Mouse (Mus musculus): ENCODE data around the gene Prrg1. TPM values are rescaled to one million over a fixed set of nuclear protein-coding genes. Genes with fewer than 3 reads are reported as not detected.
"Not testable (repeated sequence)": the region's sequence is repeated elsewhere in the genome, so short reads cannot be mapped to it uniquely, and the experiment has no call there.

Gene Prrg1
- polyA plus RNA-seq, 1 experiment = 0.84 TPM

- 71% methylated on average over 1 of the region's 1 CpGs for WGBS
- Histone ChIP-seq H3K4me3 (ENCODE audit: extremely low read depth, insufficient read depth, insufficient read length) (no peak overlapping the region), H3K36me3 (ENCODE audit: control insufficient read depth, insufficient read depth, low read length) (no peaks in the 10 kb centered on the region), H3K27me3 (ENCODE audit: control insufficient read depth, insufficient read depth, low read length) (no peaks in the 10 kb centered on the region), H3K27ac (ENCODE audit: insufficient read depth, low read length) (no peak overlapping the region), H3K4me1 (ENCODE audit: control insufficient read depth, insufficient read depth, insufficient read length) (no peaks in the 10 kb centered on the region)
- DNase-seq (ENCODE audit: low read depth in 1 of 2, low spot score in 2 of 2) = no peak
- TF ChIP-seq POLR2A (IDR thresholded peaks at IDR 0.05; ENCODE audit: low read depth, low read length) = no peak
Observed at GRCm38 (mm10) chrX:78547696-78548095, 36.0 kb downstream of the Prrg1 start.

DNA sequence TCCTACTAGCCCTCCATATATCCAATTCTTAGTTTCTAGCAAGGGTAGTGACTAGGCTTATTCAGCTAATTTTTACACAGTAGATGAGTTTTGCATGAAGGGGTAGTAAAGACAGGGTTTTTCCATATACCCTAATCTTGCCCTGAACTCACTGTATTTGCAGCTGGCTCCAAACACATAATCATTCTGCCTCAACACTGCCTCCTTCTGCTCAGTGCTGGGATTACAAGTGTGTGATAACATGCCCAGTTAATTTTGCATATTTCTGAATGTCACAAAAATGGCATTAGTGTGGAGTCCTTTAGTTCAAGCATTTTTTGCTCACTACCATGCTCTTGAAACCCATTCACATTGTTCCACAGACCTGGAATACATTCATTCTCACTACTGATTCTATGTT is 44.0 kb downstream of the Prrg1 start:
- Histone ChIP-seq H3K27me3 (ENCODE audit: control insufficient read depth, insufficient read depth, low read length) (no peaks in the 10 kb centered on the region), H3K4me3 (ENCODE audit: extremely low read depth, insufficient read depth, insufficient read length) (no peak overlapping the region), H3K36me3 (ENCODE audit: control insufficient read depth, insufficient read depth, low read length) (no peaks in the 10 kb centered on the region), H3K27ac (ENCODE audit: insufficient read depth, low read length) (no peak overlapping the region), H3K4me1 (ENCODE audit: control insufficient read depth, insufficient read depth, insufficient read length) (no peaks in the 10 kb centered on the region)
- no peak for DNase-seq (ENCODE audit: low read depth in 1 of 2, low spot score in 2 of 2)
- TF ChIP-seq POLR2A (IDR thresholded peaks at IDR 0.05; ENCODE audit: low read depth, low read length) = no peak
- no peak for TF ChIP-seq CTCF (IDR thresholded peaks at IDR 0.05; ENCODE audit: extremely low read depth, insufficient read depth, insufficient read length, insufficient replicate concordance)

DNA sequence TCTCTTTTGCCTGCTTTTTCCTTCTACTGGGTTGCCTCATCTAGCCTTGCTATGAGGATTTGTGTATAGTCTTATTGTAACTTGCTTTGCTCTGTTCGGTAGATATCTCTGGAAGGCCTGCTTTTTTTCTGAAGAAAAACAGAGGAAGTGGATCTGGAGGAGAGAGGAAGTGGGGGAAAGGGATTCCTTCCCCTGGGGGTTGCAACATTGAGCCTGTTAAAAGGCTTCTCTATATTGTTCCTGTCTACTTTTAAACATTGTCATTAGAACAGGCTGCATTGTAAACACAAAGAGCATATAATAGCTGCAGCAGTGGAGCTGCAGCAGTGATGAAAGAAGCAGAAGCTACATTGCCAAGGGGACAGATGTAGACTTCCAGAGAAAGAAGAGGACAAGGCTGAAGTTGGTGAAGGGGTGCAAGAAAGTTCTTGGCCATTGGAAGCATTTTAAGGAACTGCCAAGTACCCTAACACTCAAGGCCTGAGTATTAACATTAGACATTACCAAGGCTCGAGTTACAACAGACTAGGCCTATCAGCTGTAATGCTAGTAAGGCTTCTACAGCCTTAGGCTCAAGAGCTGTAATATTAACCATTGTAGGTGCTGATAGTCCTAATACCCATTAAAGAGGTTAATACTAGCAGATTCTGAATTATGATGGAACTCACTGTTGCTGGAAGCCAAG is 44.9 kb downstream of the Prrg1 start:
- Histone ChIP-seq H3K27me3 (ENCODE audit: control insufficient read depth, insufficient read depth, low read length) (no peaks in the 10 kb centered on the region), H3K4me3 (ENCODE audit: extremely low read depth, insufficient read depth, insufficient read length) (no peak overlapping the region), H3K36me3 (ENCODE audit: control insufficient read depth, insufficient read depth, low read length) (no peaks in the 10 kb centered on the region), H3K4me1 (ENCODE audit: control insufficient read depth, insufficient read depth, insufficient read length) (no peaks in the 10 kb centered on the region), H3K27ac (ENCODE audit: insufficient read depth, low read length) (no peak overlapping the region)
- TF ChIP-seq CTCF (IDR thresholded peaks at IDR 0.05; ENCODE audit: extremely low read depth, insufficient read depth, insufficient read length, insufficient replicate concordance) (no peak), POLR2A (IDR thresholded peaks at IDR 0.05; ENCODE audit: low read depth, low read length) (no peak)
- no peak for DNase-seq (ENCODE audit: low read depth in 1 of 2, low spot score in 2 of 2)
- 53% methylated on average over 2 of the region's 2 CpGs for WGBS

GRCm38 (mm10) chrX:78518301-78518700 is 65.4 kb downstream of the Prrg1 start:
- no peaks in the 10 kb centered on the region for H3K36me3 ChIP-seq (ENCODE audit: control insufficient read depth, insufficient read depth, low read length)
- DNase-seq (ENCODE audit: low read depth in 1 of 2, low spot score in 2 of 2) = no peak
- H3K27ac ChIP-seq (ENCODE audit: insufficient read depth, low read length) = no peak overlapping the region
- no peaks in the 10 kb centered on the region for H3K27me3 ChIP-seq (ENCODE audit: control insufficient read depth, insufficient read depth, low read length)
- 88% methylated on average over 2 of the region's 2 CpGs for WGBS
- TF ChIP-seq CTCF (IDR thresholded peaks at IDR 0.05; ENCODE audit: extremely low read depth, insufficient read depth, insufficient read length, insufficient replicate concordance) = no peak
- no peak for TF ChIP-seq POLR2A (IDR thresholded peaks at IDR 0.05; ENCODE audit: low read depth, low read length)
- no peak overlapping the region for H3K4me3 ChIP-seq (ENCODE audit: extremely low read depth, insufficient read depth, insufficient read length)
- no peaks in the 10 kb centered on the region for H3K4me1 ChIP-seq (ENCODE audit: control insufficient read depth, insufficient read depth, insufficient read length)

DNA sequence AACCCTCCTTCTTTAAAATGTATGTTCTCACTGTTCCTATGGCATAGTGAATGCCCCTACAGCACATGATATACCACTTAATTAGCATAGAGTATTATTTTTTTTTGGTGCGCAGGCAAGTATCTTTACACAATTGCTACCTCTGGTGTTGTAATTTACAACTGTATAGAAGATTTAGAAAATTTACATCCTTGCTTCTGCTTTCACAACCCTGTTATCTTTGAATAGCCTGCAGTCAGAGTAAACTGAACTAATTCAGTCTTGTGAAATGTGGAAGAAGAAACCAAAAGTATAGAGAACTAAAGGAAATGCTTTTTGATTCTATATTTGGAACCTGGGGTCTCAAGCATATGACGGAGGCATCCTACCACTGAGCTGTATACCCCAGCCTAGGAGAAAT is 100.7 kb downstream of the Prrg1 start:
- H3K4me1 ChIP-seq (ENCODE audit: control insufficient read depth, insufficient read depth, insufficient read length) = no peaks in the 10 kb centered on the region
- no peak overlapping the region for H3K4me3 ChIP-seq (ENCODE audit: extremely low read depth, insufficient read depth, insufficient read length)
- no peak overlapping the region for H3K27ac ChIP-seq (ENCODE audit: insufficient read depth, low read length)
- 61% methylated on average over 2 of the region's 2 CpGs for WGBS
- TF ChIP-seq CTCF (IDR thresholded peaks at IDR 0.05; ENCODE audit: extremely low read depth, insufficient read depth, insufficient read length, insufficient replicate concordance) (no peak), POLR2A (IDR thresholded peaks at IDR 0.05; ENCODE audit: low read depth, low read length) (no peak)
- H3K36me3 ChIP-seq (ENCODE audit: control insufficient read depth, insufficient read depth, low read length) = no peaks in the 10 kb centered on the region
- no peak for DNase-seq (ENCODE audit: low read depth in 1 of 2, low spot score in 2 of 2)
- H3K27me3 ChIP-seq (ENCODE audit: control insufficient read depth, insufficient read depth, low read length) = no peaks in the 10 kb centered on the region

GRCm38 (mm10) chrX:78479710-78480109 is 104.0 kb downstream of the Prrg1 start:
- no peak overlapping the region for H3K27ac ChIP-seq (ENCODE audit: insufficient read depth, low read length)
- H3K27me3 ChIP-seq (ENCODE audit: control insufficient read depth, insufficient read depth, low read length) = no peaks in the 10 kb centered on the region
- H3K36me3 ChIP-seq (ENCODE audit: control insufficient read depth, insufficient read depth, low read length) = no peaks in the 10 kb centered on the region
- no peak for DNase-seq (ENCODE audit: low read depth in 1 of 2, low spot score in 2 of 2)
- H3K4me1 ChIP-seq (ENCODE audit: control insufficient read depth, insufficient read depth, insufficient read length) = no peaks in the 10 kb centered on the region
- 66% methylated on average over 3 of the region's 3 CpGs for WGBS
- TF ChIP-seq POLR2A (IDR thresholded peaks at IDR 0.05; ENCODE audit: low read depth, low read length) = no peak
- H3K4me3 ChIP-seq (ENCODE audit: extremely low read depth, insufficient read depth, insufficient read length) = no peak overlapping the region

- Histone ChIP-seq H3K36me3 (ENCODE audit: control insufficient read depth, insufficient read depth, low read length) (no peaks in the 10 kb centered on the region), H3K27ac (ENCODE audit: insufficient read depth, low read length) (no peak overlapping the region), H3K27me3 (ENCODE audit: control insufficient read depth, insufficient read depth, low read length) (no peaks in the 10 kb centered on the region), H3K4me3 (ENCODE audit: extremely low read depth, insufficient read depth, insufficient read length) (no peak overlapping the region), H3K4me1 (ENCODE audit: control insufficient read depth, insufficient read depth, insufficient read length) (no peaks in the 10 kb centered on the region)
- DNase-seq (ENCODE audit: low read depth in 1 of 2, low spot score in 2 of 2) = no peak
- 75% methylated on average over 6 of the region's 6 CpGs for WGBS
- TF ChIP-seq POLR2A (IDR thresholded peaks at IDR 0.05; ENCODE audit: low read depth, low read length) = no peak
- TF ChIP-seq CTCF (IDR thresholded peaks at IDR 0.05; ENCODE audit: extremely low read depth, insufficient read depth, insufficient read length, insufficient replicate concordance) = no peak
Observed at GRCm38 (mm10) chrX:78434357-78434756, 149.3 kb downstream of the Prrg1 start.

DNA sequence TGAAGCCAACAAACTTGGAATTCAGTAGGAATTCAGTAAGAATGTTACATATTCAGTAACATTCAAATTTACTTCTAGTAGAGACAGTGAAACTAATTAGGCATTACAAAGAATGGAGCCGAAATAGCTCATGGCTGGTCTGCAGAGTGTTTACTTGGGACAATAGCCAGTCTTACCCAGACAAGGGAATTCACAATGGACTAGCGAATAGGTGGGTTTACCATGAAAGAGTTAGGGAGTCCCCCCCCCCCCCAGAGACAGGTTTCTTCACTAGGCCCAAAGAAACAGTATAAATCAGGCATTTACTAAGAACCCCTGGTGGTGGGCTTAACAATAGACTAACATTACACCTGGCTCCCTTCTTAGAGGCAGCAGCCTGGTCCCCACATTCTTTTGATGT is 180.3 kb downstream of the Prrg1 start:
- H3K27me3 ChIP-seq (ENCODE audit: control insufficient read depth, insufficient read depth, low read length); DNase-seq (ENCODE audit: low read depth in 1 of 2, low spot score in 2 of 2); H3K36me3 ChIP-seq (ENCODE audit: control insufficient read depth, insufficient read depth, low read length); H3K4me3 ChIP-seq (ENCODE audit: extremely low read depth, insufficient read depth, insufficient read length); H3K27ac ChIP-seq (ENCODE audit: insufficient read depth, low read length); H3K4me1 ChIP-seq (ENCODE audit: control insufficient read depth, insufficient read depth, insufficient read length): not testable (repeated sequence)
- WGBS = 73% methylated on average over 2 of the region's 2 CpGs

Measured in spleen, adult 2 months (tissue).